Mouse (Mus musculus) megakaryocyte, embryonic 14.5 days (primary cell): Measurements from ENCODE around the gene Pcbp2.

Source experiments
- FLI1 ChIP-seq: IDR thresholded peaks from 2 replicates; pipeline ENCODE4 v1.6.1; 2012; ENCODE audit warnings: low read length, inconsistent platforms, mixed read lengths
- GATA1 ChIP-seq: IDR thresholded peaks from 3 replicates; pipeline ENCODE4 v1.6.1; 2012; ENCODE audit warnings: mixed read lengths, low read length, inconsistent platforms, borderline replicate concordance

DNA sequence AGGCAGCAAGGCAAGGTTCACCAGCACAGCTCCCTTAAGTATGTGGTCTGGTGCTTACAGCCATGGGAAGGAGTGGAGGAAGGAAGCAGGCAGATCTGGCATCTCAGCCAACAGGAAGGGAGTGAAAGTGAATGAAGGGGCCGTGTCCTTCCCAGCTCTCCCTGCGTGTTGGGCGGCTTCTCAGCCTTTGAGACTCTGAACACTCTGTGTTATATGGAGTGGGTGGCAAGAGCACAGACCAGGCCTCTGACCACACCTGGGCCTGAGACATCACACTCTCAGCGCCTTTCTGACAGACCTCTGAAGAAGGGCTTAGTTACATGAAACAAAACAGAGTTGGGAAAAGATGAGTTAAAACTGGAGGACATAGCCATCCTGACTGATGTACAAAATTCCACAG lies 60.2 kb downstream of the Pcbp2 start:
- no peak for TF ChIP-seq GATA1
- TF ChIP-seq FLI1: no peak
